Mouse (Mus musculus) bone marrow, adult 2 months (tissue): ENCODE measurements at regions not wholly inside any gene's neighbourhood (a gene's known extent, or its start where the extent isn't known, plus 50 kb on each side); places are given as distances from the start of the nearest gene placed in this dataset.

ENCODE experiments used
- CTCF ChIP-seq: fragments of 200-500 bp; IDR thresholded peaks from 2 replicates; pipeline ENCODE4 v1.5.1; 2011; ENCODE audit warnings: low read length, control low read depth; ENCODE audit not compliant: control insufficient read depth, insufficient read depth
- POLR2A ChIP-seq: fragments of 200-500 bp; IDR thresholded peaks from 2 replicates; pipeline ENCODE4 v1.6.1; 2011; ENCODE audit warnings: low read depth, mild to moderate bottlenecking, control low read depth, low read length, borderline replicate concordance; ENCODE audit not compliant: control insufficient read depth

DNA sequence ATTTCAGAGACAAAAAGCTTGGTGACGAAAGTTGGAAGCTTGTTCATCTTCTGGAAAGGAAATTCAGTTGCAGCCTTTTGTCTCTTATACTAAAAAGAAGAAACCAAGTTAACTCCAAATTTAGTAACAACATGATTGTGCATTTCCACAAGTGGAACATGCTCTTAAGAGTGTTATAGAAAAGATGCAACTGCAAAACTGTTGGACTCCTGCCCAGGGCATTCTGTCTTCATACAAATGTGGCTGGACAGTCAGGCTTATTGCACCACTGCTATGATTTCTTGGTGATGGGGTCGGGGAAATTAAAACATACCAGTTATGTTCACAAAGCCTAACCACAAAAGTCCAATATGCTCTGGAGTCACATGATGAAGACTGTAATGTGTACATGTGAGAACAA lies 194.8 kb downstream of the Gm5447 start:
- TF ChIP-seq POLR2A (no peak), CTCF (no peak)
